Mouse (Mus musculus): ENCODE measurements around the gene Rbm20. TPM values are rescaled to one million over a fixed set of nuclear protein-coding genes. Genes with fewer than 3 reads are reported as not detected.
"Not testable (repeated sequence)": the region's sequence is repeated elsewhere in the genome, so short reads cannot be mapped to it uniquely, and the experiment has no call there.

The Rbm20 gene
- total RNA-seq, 1 experiment = 2.5 TPM

DNA sequence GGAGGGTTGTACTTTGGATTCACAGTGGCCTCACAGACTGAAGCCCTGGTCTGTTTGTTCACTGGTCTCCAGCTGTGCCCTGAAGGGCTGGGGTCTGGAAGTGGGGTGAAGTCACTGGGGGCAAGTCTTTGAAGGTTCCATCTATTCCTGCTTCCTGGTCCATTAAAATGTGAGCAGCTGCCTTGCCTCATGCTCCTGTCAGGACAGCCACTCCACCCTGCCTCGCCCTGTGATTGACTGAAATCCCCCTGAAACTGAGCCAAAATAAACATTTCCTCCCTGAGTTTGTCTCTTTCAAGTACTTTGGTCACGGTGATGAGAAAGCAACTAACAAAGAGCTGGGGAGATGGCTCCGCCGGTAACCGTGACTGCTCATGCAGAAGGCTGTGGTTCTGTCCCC, 27.3 kb upstream of the Rbm20 start:
- Histone ChIP-seq H3K4me3 (ENCODE audit: insufficient read depth in 1 of 2, low read depth in 1 of 2, low read length in 2 of 2, poor library complexity in 1 of 2, severe bottlenecking in 1 of 2) (no peak overlapping the region), H3K9ac (ENCODE audit: insufficient read depth, low read depth, low read length, poor library complexity, severe bottlenecking) (no peak overlapping the region), H3K36me3 (ENCODE audit: control insufficient read depth, insufficient read depth, low read length, poor library complexity, severe bottlenecking) (peaks cover 21% of the 10 kb centered on the region), H3K27ac (ENCODE audit: insufficient read depth, low read depth, low read length, poor library complexity, severe bottlenecking) (no peak overlapping the region), H3K4me1 (ENCODE audit: control insufficient read depth in 2 of 2, insufficient read depth in 2 of 2, low read length in 2 of 2, poor library complexity in 1 of 2) (peaks cover 0 to 10% of the 10 kb centered on the region in 2 experiments; a peak in 1 of 4 replicates), H3K9me3 (ENCODE audit: control insufficient read depth, insufficient read depth, low read depth, low read length) (no peaks in the 10 kb centered on the region)
- no peak for DNase-seq (ENCODE audit: low read depth, low spot score)
- in situ Hi-C loops (cut with MboI; ENCODE audit: low sequenced_read_pairs in 2 of 2, unreplicated experiment in 2 of 2) = loop anchor here (5.0 to 10.0 kb wide), 2 partner anchors 102 to 1415 kb away; no protein-coding TSS in a partner anchor
- no peak for TF ChIP-seq ZC3H11A (IDR thresholded peaks at IDR 0.05; ENCODE audit: borderline replicate concordance, low read depth, low read length)
- no peak for TF ChIP-seq MAFK (IDR thresholded peaks at IDR 0.05; ENCODE audit: insufficient read depth, low read depth, low read length)
- TF ChIP-seq ZNF384 (IDR thresholded peaks at IDR 0.05; ENCODE audit: low read depth, low read length) = no peak
- TF ChIP-seq CHD2 (IDR thresholded peaks at IDR 0.05; ENCODE audit: low read depth, low read length) = no peak
- TF ChIP-seq HCFC1 (IDR thresholded peaks at IDR 0.05; ENCODE audit: borderline replicate concordance, insufficient read depth, low read length) = no peak

DNA sequence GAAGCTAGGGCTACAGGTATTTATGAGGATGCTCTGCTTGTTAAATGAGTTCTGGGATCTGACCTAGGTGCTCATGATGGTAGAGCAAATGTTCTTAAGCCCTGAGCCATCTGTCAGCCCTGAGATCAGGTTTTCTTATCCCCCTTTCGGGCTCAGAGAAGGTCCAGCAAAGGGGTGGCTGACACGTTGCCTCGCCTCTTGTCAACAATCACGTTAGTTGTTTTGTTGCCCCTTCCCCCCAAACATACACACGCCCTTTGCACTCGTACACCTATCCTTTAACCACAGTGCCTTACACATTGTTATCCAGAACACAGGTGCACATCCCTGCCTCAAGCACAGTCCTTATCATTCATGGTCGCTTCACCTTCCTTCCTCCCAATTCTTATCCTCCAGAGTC, 26.2 kb upstream of the Rbm20 start:
- peaks cover 15% of the 10 kb centered on the region for H3K36me3 ChIP-seq (ENCODE audit: control insufficient read depth, insufficient read depth, low read length, poor library complexity, severe bottlenecking)

DNA sequence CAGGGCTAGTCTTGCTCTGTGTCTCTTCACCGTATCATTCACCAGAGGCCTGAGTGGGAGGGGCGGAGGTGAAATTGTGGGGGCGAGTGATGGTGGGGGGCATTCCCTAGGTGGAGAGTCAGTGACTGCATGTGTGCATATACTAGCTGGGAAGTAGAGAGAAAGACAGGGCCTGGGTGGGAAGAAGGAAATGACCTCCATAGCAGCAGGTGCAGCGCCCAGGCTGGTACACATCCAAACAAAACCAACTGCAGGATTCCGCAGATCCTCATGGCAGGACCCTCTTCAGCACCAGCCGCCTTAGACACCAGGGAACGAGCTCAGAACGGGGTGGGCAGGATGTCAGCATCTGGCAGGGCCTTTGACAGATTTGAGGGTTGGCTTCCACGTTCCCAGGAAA, 24.8 kb upstream of the Rbm20 start:
- Histone ChIP-seq H3K4me1 (ENCODE audit: control insufficient read depth in 2 of 2, insufficient read depth in 2 of 2, low read length in 2 of 2, poor library complexity in 1 of 2) (peaks cover 0 to 10% of the 10 kb centered on the region in 2 experiments; a peak in 1 of 4 replicates), H3K36me3 (ENCODE audit: control insufficient read depth, insufficient read depth, low read length, poor library complexity, severe bottlenecking) (peaks cover 6% of the 10 kb centered on the region; the same call in 1 of the 2 replicates), H3K27ac (ENCODE audit: insufficient read depth, low read depth, low read length, poor library complexity, severe bottlenecking) (no peak overlapping the region), H3K4me3 (ENCODE audit: insufficient read depth in 1 of 2, low read depth in 1 of 2, low read length in 2 of 2, poor library complexity in 1 of 2, severe bottlenecking in 1 of 2) (no peak overlapping the region), H3K9ac (ENCODE audit: insufficient read depth, low read depth, low read length, poor library complexity, severe bottlenecking) (no peak overlapping the region), H3K9me3 (ENCODE audit: control insufficient read depth, insufficient read depth, low read depth, low read length) (no peaks in the 10 kb centered on the region)
- in situ Hi-C loops (cut with MboI; ENCODE audit: low sequenced_read_pairs in 2 of 2, unreplicated experiment in 2 of 2) = loop anchor here (5.0 to 10.0 kb wide), 2 partner anchors 100 to 1413 kb away; no protein-coding TSS in a partner anchor
- DNase-seq (ENCODE audit: low read depth, low spot score) = no peak
- no peak for TF ChIP-seq MAFK (IDR thresholded peaks at IDR 0.05; ENCODE audit: insufficient read depth, low read depth, low read length)
- no peak for TF ChIP-seq ZC3H11A (IDR thresholded peaks at IDR 0.05; ENCODE audit: borderline replicate concordance, low read depth, low read length)
- no peak for TF ChIP-seq ZNF384 (IDR thresholded peaks at IDR 0.05; ENCODE audit: low read depth, low read length)
- no peak for TF ChIP-seq HCFC1 (IDR thresholded peaks at IDR 0.05; ENCODE audit: borderline replicate concordance, insufficient read depth, low read length)
- TF ChIP-seq CHD2 (IDR thresholded peaks at IDR 0.05; ENCODE audit: low read depth, low read length) = no peak

More for the DNA sequence above, 26.2 kb upstream of the Rbm20 start:
- DNase-seq (ENCODE audit: low read depth, low spot score) = no peak
- H3K9me3 ChIP-seq (ENCODE audit: control insufficient read depth, insufficient read depth, low read depth, low read length) = no peaks in the 10 kb centered on the region
- TF ChIP-seq CHD2 (IDR thresholded peaks at IDR 0.05; ENCODE audit: low read depth, low read length) = no peak
- in situ Hi-C loops (cut with MboI; ENCODE audit: low sequenced_read_pairs in 2 of 2, unreplicated experiment in 2 of 2) = loop anchor here (5.0 to 10.0 kb wide), 2 partner anchors 101 to 1414 kb away; no protein-coding TSS in a partner anchor
- H3K27ac ChIP-seq (ENCODE audit: insufficient read depth, low read depth, low read length, poor library complexity, severe bottlenecking) = no peak overlapping the region
- no peak overlapping the region for H3K9ac ChIP-seq (ENCODE audit: insufficient read depth, low read depth, low read length, poor library complexity, severe bottlenecking)
- peaks cover 0 to 10% of the 10 kb centered on the region in 2 experiments; a peak in 1 of 4 replicates for H3K4me1 ChIP-seq (ENCODE audit: control insufficient read depth in 2 of 2, insufficient read depth in 2 of 2, low read length in 2 of 2, poor library complexity in 1 of 2)
- no peak overlapping the region for H3K4me3 ChIP-seq (ENCODE audit: insufficient read depth in 1 of 2, low read depth in 1 of 2, low read length in 2 of 2, poor library complexity in 1 of 2, severe bottlenecking in 1 of 2)

DNA sequence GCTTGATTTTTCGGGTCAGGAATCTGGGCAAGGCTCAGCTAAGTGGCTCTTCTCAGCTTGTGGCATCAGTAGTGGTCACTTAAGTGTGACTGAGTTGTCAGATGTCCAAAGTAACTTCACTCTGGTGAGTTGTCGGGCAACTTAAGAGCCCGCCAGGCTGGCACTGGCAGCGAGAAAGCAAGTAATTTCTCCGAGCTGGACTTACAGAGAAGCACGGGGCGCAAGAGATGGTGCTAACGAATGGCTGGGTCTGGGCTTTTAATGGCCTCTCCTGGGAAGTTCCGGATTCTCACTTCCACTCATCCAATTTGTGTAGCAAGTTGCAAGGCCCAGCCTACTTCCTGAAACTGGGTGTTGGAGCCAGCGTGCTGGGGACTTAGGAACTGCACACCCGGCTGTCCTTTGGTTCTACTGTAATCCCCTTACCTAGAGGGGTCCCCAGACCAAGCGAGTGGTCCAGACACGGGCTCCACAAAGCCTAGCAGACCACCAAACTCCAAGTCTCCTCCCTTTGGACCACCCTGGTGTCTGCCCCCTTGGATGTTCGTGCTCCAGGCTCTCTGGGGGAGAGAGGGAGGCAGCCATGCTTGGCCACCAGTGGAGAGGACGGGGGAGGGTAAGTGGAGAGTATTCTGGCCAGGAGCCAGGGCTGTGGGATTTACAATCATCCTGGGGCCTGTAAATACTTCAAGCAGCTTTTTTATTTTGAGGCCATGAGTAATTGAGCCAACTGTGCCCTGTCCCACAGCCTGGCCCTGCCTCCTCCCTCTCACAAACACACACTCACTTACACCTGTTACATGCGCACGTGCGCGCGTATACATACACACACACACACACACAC, 23.3 kb upstream of the Rbm20 start:
- H3K36me3 ChIP-seq (ENCODE audit: control insufficient read depth, insufficient read depth, low read length, poor library complexity, severe bottlenecking) = peaks cover 4% of the 10 kb centered on the region; the same call in 1 of the 2 replicates
- no peak for TF ChIP-seq HCFC1 (IDR thresholded peaks at IDR 0.05; ENCODE audit: borderline replicate concordance, insufficient read depth, low read length)
- TF ChIP-seq MAFK (IDR thresholded peaks at IDR 0.05; ENCODE audit: insufficient read depth, low read depth, low read length) = no peak
- no peak for TF ChIP-seq ZC3H11A (IDR thresholded peaks at IDR 0.05; ENCODE audit: borderline replicate concordance, low read depth, low read length)
- no peak for TF ChIP-seq CHD2 (IDR thresholded peaks at IDR 0.05; ENCODE audit: low read depth, low read length)
- TF ChIP-seq ZNF384 (IDR thresholded peaks at IDR 0.05; ENCODE audit: low read depth, low read length) = no peak
- no peak overlapping the region for H3K27ac ChIP-seq (ENCODE audit: insufficient read depth, low read depth, low read length, poor library complexity, severe bottlenecking)
- H3K9ac ChIP-seq (ENCODE audit: insufficient read depth, low read depth, low read length, poor library complexity, severe bottlenecking) = 0 out of 2 replicates have a peak overlapping the region, but pooled peaks have one; percentile 35
- in situ Hi-C loops (cut with MboI; ENCODE audit: low sequenced_read_pairs in 2 of 2, unreplicated experiment in 2 of 2) = loop anchor here (5.0 to 10.0 kb wide), 2 partner anchors 98 to 1411 kb away; no protein-coding TSS in a partner anchor
- H3K4me1 ChIP-seq (ENCODE audit: control insufficient read depth in 2 of 2, insufficient read depth in 2 of 2, low read length in 2 of 2, poor library complexity in 1 of 2) = peaks cover 0 to 10% of the 10 kb centered on the region in 2 experiments; a peak in 1 of 4 replicates
- peak overlapping the region in 1 of 2 experiments; percentile 38; a peak in 1 of 4 replicates for H3K4me3 ChIP-seq (ENCODE audit: insufficient read depth in 1 of 2, low read depth in 1 of 2, low read length in 2 of 2, poor library complexity in 1 of 2, severe bottlenecking in 1 of 2)
- H3K9me3 ChIP-seq (ENCODE audit: control insufficient read depth, insufficient read depth, low read depth, low read length) = no peaks in the 10 kb centered on the region
- DNase-seq (ENCODE audit: low read depth, low spot score) = no peak

DNA sequence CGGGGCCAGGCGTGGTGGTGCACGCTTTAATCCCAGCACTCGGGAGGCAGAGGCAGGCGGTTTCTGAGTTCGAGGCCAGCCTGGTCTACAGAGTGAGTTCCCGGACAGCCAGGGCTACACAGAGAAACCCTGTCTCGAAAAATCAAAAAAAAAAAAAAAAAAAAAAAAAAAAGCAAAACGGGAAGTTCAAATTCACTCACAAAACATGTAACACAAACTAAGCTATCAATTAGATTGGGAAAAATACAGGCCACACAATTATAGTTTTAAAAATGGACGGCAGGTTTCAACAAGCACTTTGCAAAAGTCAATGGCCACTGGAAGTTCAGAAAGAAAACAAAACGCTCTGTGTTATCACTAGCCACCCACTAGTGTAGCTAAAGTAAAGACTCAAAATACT, 20.7 kb upstream of the Rbm20 start:
- not testable (repeated sequence) for H3K4me3 ChIP-seq (ENCODE audit: insufficient read depth in 1 of 2, low read depth in 1 of 2, low read length in 2 of 2, poor library complexity in 1 of 2, severe bottlenecking in 1 of 2); H3K27ac ChIP-seq (ENCODE audit: insufficient read depth, low read depth, low read length, poor library complexity, severe bottlenecking); H3K4me1 ChIP-seq (ENCODE audit: control insufficient read depth in 2 of 2, insufficient read depth in 2 of 2, low read length in 2 of 2, poor library complexity in 1 of 2); H3K9me3 ChIP-seq (ENCODE audit: control insufficient read depth, insufficient read depth, low read depth, low read length); DNase-seq (ENCODE audit: low read depth, low spot score); H3K36me3 ChIP-seq (ENCODE audit: control insufficient read depth, insufficient read depth, low read length, poor library complexity, severe bottlenecking); H3K9ac ChIP-seq (ENCODE audit: insufficient read depth, low read depth, low read length, poor library complexity, severe bottlenecking)
- in situ Hi-C loops (cut with MboI; ENCODE audit: low sequenced_read_pairs in 2 of 2, unreplicated experiment in 2 of 2) = loop anchor here in 1 of 2 experiments (10.0 kb wide), 1 partner anchor 1408 kb away; no protein-coding TSS in a partner anchor
